Mouse (Mus musculus) ovary, adult 10 weeks (tissue): ENCODE measurements around the gene H2-M10.4. TPM values are rescaled to one million over a fixed set of nuclear protein-coding genes. Genes with fewer than 3 reads are reported as not detected.

ENCODE experiments used
- polyA plus RNA-seq: library from polyadenylated mRNA; stranded (reverse); fragments of 350-450 nt; fragmentation: Illumina TruSeq; extraction: RNeasy Lipid Tissue Mini Kit (QIAGEN cat#74804); gene quantifications from one replicate; pipeline ENCODE4 v1.2.3, GENCODE M21; 2014

The H2-M10.4 gene
- polyA plus RNA-seq = not detected

GRCm38 (mm10) chr17:36462234-36462633 lies at the start of gene H2-M10.4:
Gene H2-M10.4, minus strand, starts transcription at chr17:36462334.

Other genes starting within 250 kb of the H2-M10.4 start
- 5.2 TPM for gene Rpp21, start 204.3 kb downstream of the H2-M10.4 start, polyA plus RNA-seq
- gene Trim39, start 190.1 kb downstream of the H2-M10.4 start, polyA plus RNA-seq = 11.2 TPM
- not detected for gene H2-M10.2, start 175.8 kb downstream of the H2-M10.4 start, polyA plus RNA-seq
- gene H2-M10.1, start 136.2 kb downstream of the H2-M10.4 start, polyA plus RNA-seq = not detected
- not detected for gene H2-M10.3, start 93.9 kb downstream of the H2-M10.4 start, polyA plus RNA-seq
- gene H2-M11, start 84.7 kb upstream of the H2-M10.4 start, polyA plus RNA-seq = not detected
- 0.43 TPM for gene H2-M9, start 180.3 kb upstream of the H2-M10.4 start, polyA plus RNA-seq
- not detected for gene H2-M1, start 209.9 kb upstream of the H2-M10.4 start, polyA plus RNA-seq